Mouse (Mus musculus) left cerebral cortex, adult 11 months (tissue): ENCODE data around the gene Gm9887.
A peak's percentile ranks its signal among the peaks of the same experiment; 100 is the strongest.
"Not testable (repeated sequence)": the region's sequence is repeated elsewhere in the genome, so short reads cannot be mapped to it uniquely, and the experiment has no call there.

Source experiments
- DNase-seq: peaks from one replicate; pipeline ENCODE4 v3.0.0; 2022; ENCODE audit warnings: low spot score

The Gm9887 gene

DNA sequence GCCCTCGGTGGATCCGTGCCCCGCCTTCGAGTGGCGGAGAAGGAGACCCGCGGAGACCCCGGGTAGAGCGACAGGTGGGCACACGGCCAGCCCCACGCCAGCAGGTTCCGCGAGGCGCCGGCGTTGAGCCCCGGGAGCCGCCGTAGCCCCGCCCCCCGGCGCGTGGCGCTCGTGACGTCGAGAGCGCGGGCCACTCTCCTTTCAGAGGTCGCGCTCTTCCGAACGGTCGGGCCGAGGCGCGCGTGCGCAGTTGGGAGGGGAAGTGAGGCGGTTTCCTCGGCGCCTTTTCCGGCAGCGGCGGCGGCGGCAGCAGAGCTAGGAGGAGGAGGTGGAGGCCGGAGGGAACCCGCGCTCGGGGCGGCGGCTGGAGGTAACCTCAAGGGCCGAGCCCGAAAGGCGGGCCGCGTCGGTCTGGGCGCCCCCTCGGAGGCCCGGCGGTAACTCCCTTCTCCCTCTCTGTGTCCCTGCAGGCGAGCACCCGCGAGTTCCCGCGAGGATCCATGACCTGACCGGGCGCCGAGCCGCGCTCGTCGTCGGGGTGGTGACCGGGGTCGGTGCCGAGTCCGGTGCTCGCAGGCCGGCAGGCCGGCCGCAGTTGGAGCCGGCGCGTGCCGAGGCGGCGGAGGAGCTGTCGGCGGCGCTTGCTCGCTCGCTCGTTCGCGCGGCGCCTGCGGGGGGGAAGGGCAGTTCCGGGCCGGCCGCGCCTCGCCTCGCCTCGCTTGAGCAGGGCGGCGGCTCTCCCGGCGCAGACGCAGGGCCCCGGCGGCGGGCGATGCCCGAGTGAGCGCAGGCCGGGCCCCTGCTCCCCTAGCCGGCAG lies at the start of gene Gm9887, which contains the start of gene Arf6:
TSS of gene Gm9887 (minus strand) at position 605 of the 818 bp plus-strand sequence.
TSS of gene Arf6 (plus strand) at position 297 of the 818 bp plus-strand sequence.
- peak; percentile 94 for DNase-seq

DNA sequence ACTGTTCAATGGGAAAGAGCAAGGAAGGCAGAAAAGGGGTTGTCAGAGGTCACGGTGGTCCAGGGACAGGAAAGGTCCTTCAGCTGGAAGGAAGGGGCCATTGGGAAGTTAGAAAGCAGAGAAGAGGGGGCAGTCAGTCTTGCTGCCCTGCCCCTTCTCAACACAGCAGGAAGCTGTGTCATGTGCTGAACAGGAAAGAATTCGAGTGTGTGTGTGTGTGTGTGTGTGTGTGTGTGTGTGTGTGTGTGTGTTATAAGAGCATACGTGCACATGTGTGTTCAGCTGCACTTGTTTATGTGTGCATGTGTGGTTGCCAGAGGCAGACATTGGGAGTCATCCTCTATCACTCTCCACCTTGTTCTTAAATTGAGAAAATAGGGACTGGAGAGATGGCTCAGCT lies 48.5 kb upstream of the Gm9887 start:
- no peak for DNase-seq

DNA sequence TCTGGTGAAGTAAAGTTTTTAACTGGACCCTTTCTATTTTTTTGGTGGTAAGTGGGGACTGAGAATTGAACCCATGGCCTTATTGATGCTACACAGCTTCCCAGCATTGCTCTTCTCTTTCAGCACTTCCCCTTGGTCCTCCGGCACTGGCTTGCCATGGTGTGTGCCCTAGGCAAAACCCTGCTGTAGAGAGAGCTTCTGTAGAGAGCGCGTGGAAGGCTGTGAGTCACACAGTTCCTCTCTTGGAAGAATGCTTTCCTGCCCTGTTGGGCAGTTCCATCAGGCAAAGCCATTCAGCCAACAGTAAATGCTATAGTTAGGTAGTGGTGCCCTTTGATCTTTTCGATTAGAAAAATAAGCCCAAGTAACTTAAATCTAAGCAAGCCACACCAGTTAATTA lies 47.3 kb upstream of the Gm9887 start:
- no peak for DNase-seq

DNA sequence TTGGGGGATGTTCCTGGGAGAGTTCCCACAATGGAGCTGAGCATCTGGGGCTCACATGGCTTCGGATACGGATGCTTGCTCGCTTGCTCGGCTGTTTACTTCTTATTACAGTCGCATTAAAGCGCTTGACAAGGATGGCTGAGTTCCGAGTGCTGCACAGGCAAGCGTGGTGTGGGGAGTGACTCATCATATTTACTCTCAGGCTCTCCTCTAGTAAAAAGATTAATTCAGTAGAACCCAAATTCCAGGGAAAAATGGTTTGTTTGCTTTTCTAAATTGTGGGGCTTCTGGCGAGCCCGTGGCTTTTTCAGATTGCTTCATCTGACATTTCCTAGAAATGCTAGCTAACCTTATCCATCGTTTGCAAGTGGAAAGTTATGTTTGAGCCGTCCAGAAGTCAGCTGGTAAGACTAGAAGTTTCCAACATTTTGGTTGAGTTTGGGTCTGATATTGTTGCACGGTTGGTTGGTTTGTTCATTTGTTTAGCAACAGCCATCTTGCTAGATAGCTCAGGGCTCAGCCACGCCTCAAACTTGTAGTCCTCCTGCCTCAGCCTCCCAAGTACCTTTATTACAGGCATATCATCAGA lies 46.9 kb upstream of the Gm9887 start:
- no peak for DNase-seq

DNA sequence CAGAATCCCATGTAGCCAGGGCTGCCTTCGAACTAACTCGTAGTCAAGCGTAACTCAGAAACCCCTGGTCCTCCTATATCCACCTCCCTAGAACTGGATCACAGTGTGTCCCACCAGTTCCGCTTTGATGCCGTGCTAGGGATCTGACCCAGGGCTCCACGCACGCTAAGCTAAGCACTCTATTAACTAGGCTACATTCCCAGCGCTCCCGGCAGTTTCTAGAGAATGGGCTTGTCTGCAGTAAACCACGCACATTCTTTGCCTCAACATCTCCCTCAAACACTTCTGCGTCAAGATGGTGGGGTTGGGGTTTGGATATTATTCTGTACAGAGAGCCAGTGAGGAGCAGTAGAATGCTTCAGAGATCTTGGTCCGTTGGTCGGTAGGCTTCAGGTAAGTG lies 46.3 kb upstream of the Gm9887 start:
- DNase-seq = no peak

DNA sequence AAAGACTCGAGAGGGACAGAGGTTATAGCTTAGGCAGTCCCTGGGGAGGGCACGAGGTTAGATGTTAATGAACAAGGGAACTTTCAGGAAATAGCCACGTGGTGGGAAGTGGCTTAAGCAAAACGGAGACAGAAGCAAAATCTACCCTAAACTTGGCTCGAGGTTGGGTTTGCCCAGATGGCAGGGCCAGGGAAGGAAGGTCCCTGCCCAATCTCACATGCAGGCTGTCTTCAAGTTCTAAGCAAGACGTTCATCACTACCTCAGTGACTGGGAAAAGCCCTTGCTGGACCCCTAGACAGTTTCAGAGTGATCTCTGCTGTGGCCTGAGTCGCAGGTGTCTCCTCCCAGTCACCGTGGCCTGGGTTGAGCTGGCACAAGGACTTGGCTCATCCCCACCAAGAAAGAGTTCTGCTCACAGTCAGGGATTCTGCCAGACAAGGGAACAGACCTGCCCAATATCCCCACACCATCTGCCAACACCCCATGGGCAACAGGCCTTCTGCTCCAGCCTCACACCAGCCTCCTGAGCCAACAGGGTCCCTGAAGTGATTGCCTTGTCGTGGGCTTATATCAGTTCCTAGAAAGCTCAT lies 45.5 kb upstream of the Gm9887 start:
- no peak for DNase-seq

DNA sequence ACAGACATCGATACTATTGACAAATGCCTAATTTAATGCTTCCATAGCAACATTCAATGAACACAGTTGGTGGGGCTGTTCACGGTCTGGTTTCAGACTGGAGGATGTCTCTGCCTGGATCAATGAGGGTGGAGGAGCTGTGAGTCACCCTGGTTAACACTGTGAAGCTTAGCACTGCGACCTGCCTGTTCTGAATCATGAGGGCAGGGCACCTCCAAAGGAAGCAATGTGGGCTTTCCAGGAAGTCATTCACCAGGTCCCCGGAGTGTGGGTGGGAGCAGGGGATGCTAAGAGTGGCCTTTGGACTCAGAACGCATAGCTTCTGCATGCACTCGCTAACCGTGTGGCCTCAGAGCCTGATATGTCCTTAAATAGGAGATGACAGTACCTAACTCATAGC lies 44.5 kb upstream of the Gm9887 start:
- DNase-seq = no peak

DNA sequence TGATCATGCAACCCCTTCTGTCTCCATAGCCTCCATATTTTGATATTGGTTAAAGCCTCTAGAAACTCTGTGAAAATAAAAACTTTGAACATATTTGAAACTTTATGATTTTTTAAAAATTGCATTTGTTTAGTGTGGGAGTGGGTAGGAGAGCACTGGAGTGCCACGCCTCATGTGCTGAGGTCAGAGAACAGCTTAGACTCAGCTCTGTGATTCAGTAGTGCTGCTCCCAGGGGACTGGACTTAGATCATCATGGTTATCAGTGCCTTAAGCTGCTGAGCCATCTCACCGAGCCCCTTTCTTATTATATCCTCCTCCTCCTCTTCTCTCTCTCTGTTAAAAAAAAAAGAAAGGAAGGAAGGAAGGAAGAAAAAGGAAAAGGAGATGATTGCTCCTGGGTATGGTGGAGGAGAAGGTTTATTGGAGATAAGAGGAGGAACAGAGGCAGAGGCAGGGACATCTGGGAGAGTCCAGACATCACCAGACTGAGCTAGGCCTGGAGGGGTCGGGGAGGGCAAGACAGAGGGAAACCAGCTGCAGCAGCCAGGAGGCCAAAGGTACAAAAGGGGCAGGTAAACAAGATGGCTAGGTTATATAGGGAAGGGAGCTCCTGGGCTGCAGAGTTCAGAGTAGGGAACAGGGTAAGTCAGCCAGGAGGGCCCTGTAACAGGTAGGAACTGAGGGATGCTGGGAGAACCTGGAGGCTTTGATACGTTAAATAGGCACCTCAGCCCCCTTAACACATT lies 42.7 kb upstream of the Gm9887 start:
- DNase-seq = no peak

DNA sequence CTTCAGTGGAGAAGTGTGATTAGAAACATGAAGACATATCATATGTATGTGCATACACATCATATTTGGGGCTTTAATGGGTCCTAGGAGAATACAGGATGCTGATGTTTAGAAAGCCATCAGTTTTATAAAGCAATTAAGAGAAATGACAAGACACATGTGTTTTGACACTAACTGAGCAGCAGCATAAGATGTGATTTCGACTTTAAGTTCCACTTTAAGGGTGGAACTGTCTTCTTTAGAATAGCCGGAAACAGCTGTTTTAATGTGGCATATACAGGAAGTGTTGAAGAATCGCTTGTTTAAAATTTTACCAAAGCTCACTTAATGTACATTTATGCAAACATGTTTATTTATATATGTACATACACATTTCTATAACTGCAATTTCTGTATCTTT lies 41.0 kb upstream of the Gm9887 start:
- DNase-seq = no peak

DNA sequence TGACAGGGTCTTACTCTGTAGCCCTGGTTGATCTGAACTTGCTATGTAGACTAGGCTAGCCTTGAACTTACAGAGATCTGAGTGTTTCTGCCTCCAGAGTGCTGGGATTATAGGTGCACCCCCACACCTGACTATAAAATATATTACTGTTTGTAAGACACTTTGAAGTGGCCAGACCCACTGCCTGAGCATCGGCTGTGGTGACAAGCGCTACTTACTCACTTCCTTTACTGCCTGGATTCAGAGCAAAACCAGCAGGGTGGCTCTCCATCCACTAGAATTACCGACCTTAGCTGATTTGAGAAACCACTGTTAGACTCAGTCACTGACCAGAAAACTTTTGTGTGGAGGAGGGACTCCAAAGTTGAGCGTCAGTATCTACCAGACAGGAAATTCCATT lies 39.7 kb upstream of the Gm9887 start:
- DNase-seq = no peak

DNA sequence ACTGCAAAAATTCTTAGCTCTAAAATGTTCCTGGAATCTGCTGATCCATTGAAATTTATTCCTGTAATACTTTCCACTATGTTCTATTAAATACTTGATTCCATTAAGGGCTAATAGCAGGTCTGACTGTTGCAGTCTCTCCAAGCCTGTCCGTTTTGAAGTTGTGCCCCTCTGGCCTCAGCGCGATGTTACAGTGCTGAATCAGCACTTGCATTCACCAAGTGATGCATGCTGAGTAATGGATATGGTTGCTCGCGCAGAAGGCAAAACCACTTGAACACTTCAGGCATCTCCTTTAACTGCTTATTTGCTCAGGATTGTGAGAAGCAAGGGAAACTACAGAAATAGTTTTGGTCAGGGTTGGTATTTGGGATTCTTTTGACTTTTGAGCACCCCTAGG lies 38.5 kb upstream of the Gm9887 start:
- DNase-seq = no peak

DNA sequence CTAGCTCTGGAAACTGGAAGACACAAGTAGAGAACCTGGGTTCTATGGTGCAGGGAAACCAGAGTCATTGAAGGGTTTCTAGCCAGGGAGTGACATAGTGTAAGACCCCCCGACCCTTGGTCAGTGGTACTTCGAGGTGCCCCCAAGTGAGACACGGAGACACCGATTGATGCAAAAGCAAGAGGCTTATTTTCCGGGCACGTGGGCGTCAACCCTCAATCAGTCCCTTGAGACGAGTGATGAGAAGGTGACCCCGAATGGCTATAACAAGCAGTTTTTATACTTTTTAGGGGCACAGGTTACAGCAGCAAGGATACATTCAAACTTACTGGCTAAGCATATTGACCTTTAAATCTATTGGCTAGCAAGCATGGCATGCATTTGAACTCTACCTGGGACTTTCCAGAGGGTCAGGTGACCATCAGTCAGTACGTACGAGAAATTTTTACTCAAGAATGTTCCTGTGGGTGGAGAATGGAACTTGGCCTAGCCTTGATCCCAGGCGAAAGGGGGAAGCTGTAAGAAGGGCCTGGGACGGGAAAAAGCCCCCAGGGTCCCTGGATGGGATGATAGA lies 30.4 kb upstream of the Gm9887 start:
- no peak for DNase-seq

DNA sequence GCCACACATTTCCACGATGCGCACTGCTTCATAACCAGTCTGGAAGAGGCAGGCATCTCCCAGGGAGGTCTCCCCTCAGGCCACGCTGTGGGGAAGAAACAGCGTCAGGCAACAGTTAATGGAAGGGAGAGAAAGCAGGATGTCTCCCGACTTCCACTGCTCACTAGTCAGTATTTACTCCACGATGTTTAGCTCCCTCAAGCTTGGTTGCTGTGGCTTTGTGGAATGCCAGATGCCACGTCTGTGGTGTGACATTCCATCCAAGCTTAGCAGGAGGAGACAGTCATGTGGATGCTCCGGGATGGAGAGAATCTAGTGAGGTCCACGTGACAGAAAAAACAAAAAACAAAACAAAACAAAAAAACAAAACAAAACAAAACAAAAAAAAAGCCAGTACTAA lies 29.8 kb upstream of the Gm9887 start:
- no peak for DNase-seq

DNA sequence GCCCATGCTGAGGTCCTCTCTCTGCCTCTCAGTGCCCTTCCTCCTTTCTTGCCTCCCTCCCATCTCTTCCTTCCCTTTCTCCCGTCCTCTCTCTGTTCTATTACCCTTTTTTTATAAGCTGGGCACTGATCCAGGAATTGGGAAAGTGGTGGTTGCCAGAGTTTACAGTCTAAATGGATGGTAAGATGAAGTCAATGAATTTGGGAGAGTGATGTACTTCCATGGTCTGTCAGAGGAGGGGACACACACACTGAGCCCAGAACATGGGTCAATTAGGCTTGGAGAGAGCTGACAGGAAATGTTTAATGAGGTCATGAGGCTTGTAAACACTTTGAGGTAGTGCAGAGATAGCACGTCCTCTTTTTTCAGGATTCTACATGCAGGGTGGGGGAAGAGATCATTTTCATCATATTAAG lies 28.6 kb upstream of the Gm9887 start:
- DNase-seq = no peak

DNA sequence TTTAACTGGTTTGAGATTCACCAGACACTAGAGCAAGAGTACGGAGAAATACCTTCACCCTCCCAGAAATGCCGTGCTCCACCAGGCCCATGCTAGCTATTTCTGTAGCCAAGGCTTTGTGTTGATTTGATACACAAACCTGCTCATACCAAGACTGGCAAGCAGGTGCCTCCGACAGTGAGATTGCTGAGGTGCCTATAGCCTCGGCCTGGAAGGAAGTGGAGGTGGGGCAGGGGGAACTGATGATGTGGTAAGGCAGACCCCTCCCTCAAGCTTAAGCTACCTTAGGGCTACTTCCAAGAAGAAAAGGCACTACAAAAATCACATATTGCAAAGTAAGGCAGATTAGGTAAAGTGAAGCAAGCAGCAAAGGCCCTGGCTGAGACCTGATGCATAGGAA lies 28.1 kb upstream of the Gm9887 start:
- no peak for DNase-seq

DNA sequence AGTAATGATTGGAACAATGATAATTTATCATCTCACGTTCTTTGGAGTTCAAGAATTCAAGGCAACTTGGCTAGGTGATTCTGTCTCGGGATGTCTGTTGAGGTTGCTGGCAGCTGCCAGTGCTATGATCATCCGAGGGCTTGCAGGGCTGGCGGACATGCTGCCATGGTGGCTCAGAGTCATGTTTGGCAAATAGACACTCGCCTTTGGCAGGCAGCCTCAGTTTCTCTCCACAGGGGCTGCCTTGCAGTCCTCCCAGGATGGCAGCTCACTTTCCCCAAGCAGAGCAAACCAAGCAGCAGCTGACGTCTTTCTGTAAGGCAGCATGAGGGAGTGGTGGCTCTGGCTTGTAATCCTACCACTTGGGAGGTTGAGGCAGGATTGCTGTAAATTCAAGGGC lies 22.2 kb upstream of the Gm9887 start:
- no peak for DNase-seq

DNA sequence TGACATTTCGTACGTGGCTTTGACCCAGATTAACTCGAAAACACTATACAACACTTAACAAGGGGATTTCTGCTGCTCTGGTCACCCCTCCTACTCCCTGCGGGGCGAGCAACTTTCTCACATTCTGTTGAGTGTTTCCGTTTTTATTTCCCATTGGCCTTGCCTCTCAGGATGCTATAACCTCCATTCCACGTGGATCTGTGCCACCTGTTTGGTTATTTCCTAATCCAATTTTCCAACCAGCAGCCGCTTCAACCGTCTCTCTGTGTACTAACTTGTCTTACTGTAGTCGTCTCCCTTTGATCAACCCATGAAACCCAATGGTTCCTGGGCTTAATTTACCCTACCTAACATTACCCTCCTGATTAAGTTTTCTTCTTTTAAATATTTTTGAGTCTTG lies 20.8 kb upstream of the Gm9887 start:
- DNase-seq = no peak

DNA sequence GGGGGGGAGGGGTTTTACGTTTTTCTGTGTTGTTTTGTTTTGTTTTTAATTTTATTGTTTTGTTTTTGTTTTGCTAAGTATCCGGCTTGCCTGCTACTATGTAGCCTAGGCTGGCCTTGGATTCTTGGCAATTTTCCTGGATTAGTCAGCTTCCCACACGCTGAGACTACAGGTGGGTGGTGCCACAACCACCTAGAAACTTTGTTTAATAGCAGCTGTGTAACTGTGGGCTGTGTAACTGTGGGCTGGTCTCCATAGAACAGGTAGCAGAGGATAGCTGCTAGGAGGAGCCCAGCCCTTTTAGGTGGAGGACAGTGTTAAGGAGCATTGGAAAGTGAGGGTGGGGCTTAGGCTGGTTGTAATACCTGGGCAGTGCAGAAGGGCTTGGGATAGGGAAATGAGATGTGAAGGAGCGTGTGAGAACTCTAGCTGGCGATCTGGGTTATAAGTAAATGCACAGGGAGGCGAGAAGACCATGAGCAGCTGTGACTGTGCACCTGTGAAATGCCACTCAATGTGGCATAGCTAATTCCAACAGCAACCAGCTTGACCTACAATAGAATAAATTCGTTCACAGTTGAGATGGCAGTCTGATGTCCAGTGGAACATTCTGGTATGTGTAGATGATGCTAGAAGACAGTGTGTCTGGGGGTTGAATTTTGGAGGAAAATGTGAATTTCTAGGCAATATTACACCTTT lies 17.9 kb upstream of the Gm9887 start:
- DNase-seq = no peak

DNA sequence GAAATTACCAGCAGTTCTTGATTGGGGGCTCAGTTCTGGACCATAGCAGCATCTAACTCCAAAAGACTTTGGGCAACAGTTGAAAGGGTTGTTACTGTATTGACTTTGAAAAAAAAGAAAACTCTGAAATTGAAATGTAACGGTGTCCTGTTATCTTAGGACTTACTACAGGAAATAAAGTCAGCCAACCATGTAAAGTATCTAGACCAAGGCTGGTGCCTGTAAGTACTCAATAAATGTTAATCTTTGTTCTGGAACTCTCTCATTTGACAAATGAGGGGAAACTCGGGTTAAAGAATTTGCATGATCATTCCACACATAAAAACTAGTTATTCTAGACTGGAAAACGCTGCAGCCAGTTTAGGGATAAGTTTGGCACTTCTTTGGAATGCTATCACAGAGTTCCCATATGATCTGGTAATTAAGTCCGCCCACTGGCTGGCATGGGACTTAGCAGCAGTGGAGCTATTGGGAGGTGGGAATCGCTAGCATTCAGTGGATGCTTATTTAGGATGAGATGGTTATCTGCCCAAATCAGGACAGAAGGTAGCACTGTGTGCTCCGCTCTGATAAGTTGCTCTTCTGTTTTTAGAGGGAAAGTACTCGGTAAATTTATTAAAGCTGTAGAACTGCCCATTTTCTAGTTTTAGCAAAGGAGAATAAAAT lies 17.1 kb upstream of the Gm9887 start:
- DNase-seq = no peak

DNA sequence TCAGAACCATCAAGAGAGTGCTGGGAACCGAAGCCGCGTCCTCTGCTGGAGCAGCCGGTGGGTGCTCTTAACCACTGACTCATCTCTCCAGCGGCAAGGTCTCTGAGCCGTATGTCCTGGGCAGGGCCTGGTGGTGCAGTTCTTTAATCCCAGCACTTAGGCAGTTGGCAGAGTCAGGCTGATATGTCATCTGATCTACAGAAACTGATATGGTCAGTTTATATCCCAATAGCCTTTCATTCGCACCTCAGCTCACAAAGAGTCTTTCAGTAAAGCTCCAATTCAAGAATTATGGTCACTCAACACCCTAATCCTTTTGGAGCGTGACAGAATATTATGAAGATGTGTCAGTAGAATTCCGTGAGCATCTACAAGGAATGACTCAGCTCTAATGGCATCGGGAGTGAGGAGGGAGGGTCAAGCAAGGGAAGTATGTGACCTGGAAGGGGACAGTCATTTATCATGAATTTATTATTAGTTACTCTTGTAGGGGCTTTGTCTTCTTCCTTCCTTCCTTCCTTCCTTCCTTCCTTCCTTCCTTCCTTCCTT lies 16.1 kb upstream of the Gm9887 start:
- no peak for DNase-seq

DNA sequence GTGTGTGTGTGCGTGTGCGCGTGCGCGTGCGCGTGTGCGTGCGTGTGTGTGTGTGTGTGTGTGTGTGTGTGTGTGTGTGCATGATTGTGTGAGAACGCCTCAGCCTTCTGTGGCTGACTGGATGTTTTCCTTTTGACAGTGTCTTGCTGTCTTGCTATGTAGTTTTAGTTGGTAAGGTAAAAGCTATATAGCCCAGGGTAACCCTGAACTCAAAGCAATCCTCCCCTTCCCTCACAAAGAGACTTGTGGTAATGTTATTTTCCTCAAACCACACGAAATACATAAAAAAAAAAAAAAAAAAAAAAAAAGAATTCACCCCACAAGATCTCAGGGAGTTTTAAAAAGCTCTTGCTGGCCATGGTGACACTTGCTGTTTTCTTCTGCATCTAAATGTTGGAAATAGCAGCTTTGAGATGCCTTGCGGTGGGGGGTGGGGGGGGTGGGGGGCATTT lies 14.0 kb upstream of the Gm9887 start:
- not testable (repeated sequence) for DNase-seq
